In the genomic region with DNA sequence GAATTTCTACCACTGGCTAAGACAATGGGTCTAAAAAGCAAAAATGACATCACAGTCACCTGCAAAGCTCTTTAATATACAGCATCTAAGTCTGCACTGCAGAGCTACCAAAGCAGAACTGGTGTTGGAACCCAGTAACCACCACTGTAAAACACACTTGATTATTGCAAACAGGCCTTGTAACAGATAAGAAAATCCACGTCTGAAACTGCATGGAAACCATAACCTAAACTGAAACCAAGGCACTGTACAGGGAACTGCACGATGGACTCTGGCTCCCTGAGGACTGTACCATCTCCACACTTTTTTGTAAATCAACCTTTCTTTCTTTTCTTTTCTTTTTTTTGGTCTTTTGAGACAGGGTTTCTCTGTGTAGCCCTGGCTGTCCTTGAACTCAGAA, we compare ENCODE assay signal across 22 mouse cellular contexts. TPM values are rescaled to one million over a fixed set of nuclear protein-coding genes. Genes with fewer than 3 reads are reported as not detected.
DNase-seq lines count a peak whose midpoint lies in the region; ATAC-seq and TF ChIP-seq lines count a peak whose summit lies in the region.
"Had no signal": no experiment of that assay in that cellular context is flagged by ENCODE, and none has a peak within 500 bp of the region (broad histone marks: within the 10 kb centered on the region; RNA-seq: fewer than 3 reads in every experiment).

No protein-coding gene starts in this region.

- H3K27me3 ChIP-seq in megakaryocyte, embryonic 14.5 days (replicated peaks) = no peaks in the 10 kb centered on the region
- H3K27me3 ChIP-seq: embryonic facial prominence, embryonic 15.5 days; heart, embryonic 15.5 days; hindbrain, embryonic 13.5 days had no signal

- no peak for DNase-seq in layer of hippocampus, postnatal 36 days
- DNase-seq in left cerebral cortex, adult 2 months (ENCODE audit: extremely low spot score in 1 of 2, low spot score in 2 of 2) = no peak
- DNase-seq: adrenal gland, adult 8-10 months; adrenal gland, postnatal 36 days; cerebellum, adult 2 months; cerebellum, postnatal 10 days; embryo, embryonic 11 days; gastrocnemius, adult 2 months; gastrocnemius, postnatal 25 days; heart, adult 18-20 months; heart, postnatal 36 days had no signal

- peaks cover 87% of the 10 kb centered on the region for H3K4me1 ChIP-seq in megakaryocyte, embryonic 14.5 days
- H3K4me1 ChIP-seq: embryonic facial prominence, embryonic 15.5 days; forebrain, embryonic 10.5 days had no signal

- H3K36me3 ChIP-seq in megakaryocyte, embryonic 14.5 days (replicated peaks; ENCODE audit: low read length) = peaks cover 82% of the 10 kb centered on the region

- H3K9me3 ChIP-seq in megakaryocyte, embryonic 14.5 days = no peaks in the 10 kb centered on the region
- H3K9me3 ChIP-seq: embryonic facial prominence, embryonic 15.5 days; heart, embryonic 15.5 days; hindbrain, embryonic 13.5 days had no signal

- H3K4me3 ChIP-seq in megakaryocyte, embryonic 14.5 days (replicated peaks) = peak overlapping the region; percentile 14
- H3K4me3 ChIP-seq in left cerebral cortex, adult 2 months = no peak overlapping the region
- H3K4me3 ChIP-seq: embryonic facial prominence, embryonic 15.5 days; erythroblast, embryonic 14.5 days; forebrain, embryonic 10.5 days; gastrocnemius, adult 2 months; heart, embryonic 15.5 days; hindbrain, embryonic 13.5 days had no signal

- TF ChIP-seq CTCF in left cerebral cortex, adult 2 months (IDR thresholded peaks at IDR 0.05) = no peak

- intact Hi-C loops in left cerebral cortex, adult 2 months (cut with DNase I) = no loop called here

- no peak overlapping the region for H3K27ac ChIP-seq in left cerebral cortex, adult 2 months
- H3K27ac ChIP-seq: embryonic facial prominence, embryonic 15.5 days; forebrain, embryonic 10.5 days; gastrocnemius, adult 2 months; heart, embryonic 15.5 days; hindbrain, embryonic 13.5 days; hindbrain, postnatal 0 days had no signal

- no peak for ATAC-seq in megakaryocyte, adult 5-6 weeks (ENCODE audit: poor library complexity, severe bottlenecking)
- ATAC-seq in granulocyte monocyte progenitor cell, adult 5-6 weeks (replicated peaks; ENCODE audit: poor library complexity, severe bottlenecking) = 0 out of 2 replicates have a peak, but pooled peaks have one; percentile 12
- ATAC-seq in megakaryocyte progenitor cell, adult 5-6 weeks (replicated peaks; ENCODE audit: poor library complexity) = peak; percentile 57
- ATAC-seq: forebrain, embryonic 14.5 days; hindbrain, postnatal 0 days had no signal

RNA-seq across cellular contexts. Expression of a gene that starts 9.9 kb away (rescaled TPM):
- polyA plus RNA-seq in megakaryocyte, embryonic 14.5 days (2012; ENCODE audit: insufficient read depth, low replicate concordance) = 0.78 and 2.1 TPM in 2 replicates
- 36.8 and 40.0 TPM in 2 replicates for total RNA-seq in megakaryocyte, adult 5-6 weeks (2015)
- 36.1 and 37.0 TPM in 2 replicates for total RNA-seq in megakaryocyte, adult 5-6 weeks (2017)
- total RNA-seq in granulocyte monocyte progenitor cell, adult 5-6 weeks (2014; fragmentation: Nextera tagmentation) = 25.0 and 31.4 TPM in 2 replicates
- 25.4 and 34.2 TPM in 2 replicates for total RNA-seq in granulocyte monocyte progenitor cell, adult 5-6 weeks (2017)
- total RNA-seq in megakaryocyte progenitor cell, adult 5-6 weeks (2015) = 32.0 and 32.6 TPM in 2 replicates
- total RNA-seq in megakaryocyte progenitor cell, adult 5-6 weeks (2017) = 32.5 and 33.5 TPM in 2 replicates
- 10 to 100 TPM; 57.4 to 59.7 TPM for total RNA-seq in layer of hippocampus, postnatal 36 days (2021)
- 10 to 100 TPM; 58.1 to 66.1 TPM for total RNA-seq in left cerebral cortex, adult 2 months (2021)

RNA-seq across cellular contexts. Expression of a gene that starts 44.2 kb away (rescaled TPM):
- polyA plus RNA-seq in megakaryocyte, embryonic 14.5 days (2012; ENCODE audit: insufficient read depth, low replicate concordance) = 0.94 TPM in 1 of 2 replicates, not detected in the other
- total RNA-seq in megakaryocyte, adult 5-6 weeks (2015) = 0.20 and 0.91 TPM in 2 replicates
- total RNA-seq in megakaryocyte, adult 5-6 weeks (2017) = 0.73 and 1.2 TPM in 2 replicates
- 4.6 and 8.7 TPM in 2 replicates for total RNA-seq in granulocyte monocyte progenitor cell, adult 5-6 weeks (2014; fragmentation: Nextera tagmentation)
- total RNA-seq in granulocyte monocyte progenitor cell, adult 5-6 weeks (2017) = 9.2 and 13.7 TPM in 2 replicates
- 4.3 and 5.1 TPM in 2 replicates for total RNA-seq in megakaryocyte progenitor cell, adult 5-6 weeks (2015)
- 11.6 and 12.1 TPM in 2 replicates for total RNA-seq in megakaryocyte progenitor cell, adult 5-6 weeks (2017)
- total RNA-seq in layer of hippocampus, postnatal 36 days (2021) = 10 to 100 TPM; 24.6 to 27.3 TPM
- total RNA-seq in left cerebral cortex, adult 2 months (2021) = 10 to 100 TPM; 25.9 to 26.6 TPM
